Mouse (Mus musculus) lung, adult 2 months (tissue): ENCODE results near the gene Megf6.

Source experiments
- CTCF ChIP-seq: fragments of 200-500 bp; IDR thresholded peaks from 2 replicates; pipeline ENCODE4 v1.5.1; 2011; ENCODE audit warnings: mild to moderate bottlenecking, low read length, control low read depth; ENCODE audit not compliant: insufficient read depth
- POLR2A ChIP-seq: fragments of 200-500 bp; IDR thresholded peaks from 2 replicates; pipeline ENCODE4 v1.6.1; 2011; ENCODE audit warnings: low read depth, mild to moderate bottlenecking, control low read depth, low read length, borderline replicate concordance; ENCODE audit errors: extremely low read depth

DNA sequence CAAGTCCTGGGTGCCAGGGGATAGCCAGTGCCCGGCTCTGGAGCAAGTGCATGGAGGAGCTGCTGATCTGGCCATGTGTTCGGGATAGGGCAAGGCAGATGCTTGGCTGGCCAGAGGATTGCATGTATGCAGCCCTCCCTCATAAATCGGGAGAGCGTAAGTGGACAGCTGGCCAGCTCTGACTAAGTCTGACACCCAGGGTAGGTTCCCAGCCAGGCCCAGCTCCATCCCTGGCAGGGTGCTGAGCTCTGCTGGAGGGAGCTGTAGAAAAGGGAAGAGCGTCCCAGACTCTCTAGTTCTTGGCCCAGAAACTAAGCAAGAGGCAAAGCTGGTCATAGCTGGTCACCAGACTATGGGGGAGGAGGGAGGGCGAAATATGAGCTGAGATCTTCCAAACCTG is 38.5 kb downstream of the Megf6 start:
- no peak for TF ChIP-seq CTCF
- TF ChIP-seq POLR2A: no peak
